Mouse (Mus musculus): ENCODE results near the gene Armh2.

DNA sequence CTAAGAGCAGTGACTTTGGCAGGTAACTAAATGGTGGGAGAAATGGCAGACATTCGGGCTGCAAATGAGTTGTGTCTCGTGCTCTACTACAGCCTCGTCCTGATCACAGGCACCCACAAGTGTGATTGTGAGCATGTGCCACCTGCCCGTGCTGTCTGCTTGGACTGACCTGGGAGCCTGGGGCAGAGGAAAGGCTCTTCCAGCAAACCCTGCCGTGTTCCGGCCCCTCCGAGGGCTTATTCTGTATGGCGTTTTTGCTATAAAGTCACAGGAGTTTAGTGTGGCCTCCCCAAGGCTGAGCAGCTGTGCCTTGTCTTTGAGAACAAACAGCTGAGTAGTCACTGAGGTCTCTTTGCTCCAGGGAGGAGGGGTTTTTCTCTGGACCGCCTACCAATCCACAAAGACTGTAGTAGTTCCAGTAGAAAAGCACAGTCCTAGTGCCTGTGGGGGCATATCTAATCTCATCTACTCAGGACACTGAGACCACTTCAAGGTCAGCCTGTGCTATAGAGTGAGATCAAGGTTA is 26.6 kb upstream of the Armh2 start:
- no peak for TF ChIP-seq CTCF (IDR thresholded peaks at IDR 0.05; ENCODE audit: extremely low read depth, insufficient read depth, low read length)
- no peak for TF ChIP-seq POLR2A (IDR thresholded peaks at IDR 0.05; ENCODE audit: extremely low read depth, insufficient read depth, low read length)

All from cortical plate, adult 2 months (tissue).